Mouse (Mus musculus) left cerebral cortex, adult 9 months (tissue): Measurements from ENCODE around the gene Ikzf1.

Experiments used
- DNase-seq, 2 experiments: peaks; one replicate each; pipeline ENCODE4 v3.0.0; 2022; ENCODE audit warnings: low spot score in 2 of 2

Gene Ikzf1

DNA sequence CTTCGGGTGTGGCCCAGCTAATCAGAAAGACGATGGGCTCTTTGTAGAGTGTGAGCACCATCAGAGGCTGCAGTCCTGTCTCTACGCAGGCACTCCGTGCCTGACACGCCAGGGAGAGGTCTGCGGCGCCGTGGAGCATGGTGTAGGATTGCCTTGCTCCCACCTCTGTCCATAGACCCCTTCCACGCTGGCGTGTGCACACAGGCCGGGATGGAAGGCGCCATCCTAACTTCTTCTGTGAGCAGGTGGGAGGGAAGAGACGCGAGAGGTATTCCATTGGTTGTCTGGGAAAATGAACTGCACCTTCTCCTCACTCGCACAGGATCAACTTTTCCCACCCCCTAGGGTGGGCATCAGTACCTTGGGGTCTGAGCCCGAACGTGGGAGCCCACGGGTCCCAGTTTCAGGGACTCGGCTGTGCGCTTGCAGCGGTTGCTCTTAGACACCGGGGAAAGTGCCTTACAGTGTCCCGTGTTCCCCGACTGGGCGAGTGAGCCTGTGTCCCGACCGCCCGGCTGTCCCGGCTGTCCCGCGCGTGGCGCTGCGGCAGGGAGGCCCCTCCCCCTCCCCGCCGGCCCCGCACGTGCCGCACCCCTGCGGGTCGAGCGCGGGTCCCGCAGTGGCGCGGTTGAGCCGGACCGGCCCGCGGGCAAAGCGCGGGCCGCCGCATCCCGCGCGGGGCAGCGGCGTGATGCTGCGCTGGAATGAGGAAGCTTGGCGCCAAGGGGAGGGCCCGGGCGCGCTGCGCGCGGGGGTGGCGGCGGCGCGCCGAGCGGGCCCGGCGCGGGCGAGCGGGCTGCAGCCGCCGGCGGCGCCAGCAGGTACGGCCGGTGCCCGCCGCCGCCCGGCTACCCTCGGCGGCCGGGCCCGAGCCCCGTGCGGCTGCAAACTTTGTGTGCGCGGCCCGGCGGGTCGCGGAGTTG is at the start of gene Ikzf1:
Gene Ikzf1, plus strand, starts transcription at position 74 of the 923 bp plus-strand sequence.
- no peak for DNase-seq

DNA sequence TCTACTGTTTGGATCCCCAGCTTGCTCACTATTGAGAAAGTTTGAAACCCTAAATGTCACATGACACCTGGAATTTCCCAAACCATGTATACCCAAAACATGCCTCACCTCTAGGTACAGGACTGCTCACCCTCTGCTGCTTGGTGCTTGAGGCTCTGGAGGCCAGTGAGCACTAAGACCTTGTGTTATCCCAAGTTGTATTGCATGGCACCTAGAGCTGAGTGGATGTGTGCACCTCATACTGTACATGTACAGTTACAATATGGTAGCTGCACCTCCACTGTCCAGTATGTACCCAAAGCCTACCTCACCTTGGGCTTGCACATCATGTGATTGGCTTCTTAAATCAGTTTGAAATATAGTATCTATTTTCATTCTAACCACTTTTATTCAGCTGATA is 40.5 kb upstream of the Ikzf1 start:
- no peak for DNase-seq

DNA sequence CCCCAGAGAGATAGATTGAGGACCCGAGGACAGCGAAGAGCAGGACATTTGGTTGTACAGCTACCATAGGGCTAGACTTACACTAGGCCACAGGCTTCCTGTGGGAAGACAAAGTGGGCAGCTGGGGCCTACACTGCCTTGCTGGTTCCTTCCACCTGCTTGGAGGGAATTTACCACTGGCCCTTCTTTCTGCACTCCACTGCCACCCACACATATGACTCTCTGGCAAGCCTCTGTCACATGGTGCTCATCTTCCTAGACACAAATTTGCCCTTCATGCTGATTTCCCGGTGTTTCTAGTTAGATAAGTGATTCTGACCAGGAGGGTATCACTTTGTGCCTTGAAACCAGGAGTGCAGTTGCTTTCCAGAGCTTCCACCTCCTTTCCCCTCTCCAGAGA is 28.4 kb upstream of the Ikzf1 start:
- no peak for DNase-seq

- no peak for DNase-seq
These were observed 27.7 kb upstream of the Ikzf1 start for GRCm38 (mm10) chr11:11656995-11657530.

GRCm38 (mm10) chr11:11657634-11658033 is 27.2 kb upstream of the Ikzf1 start:
- no peak for DNase-seq

- no peak for DNase-seq
These were observed 26.0 kb upstream of the Ikzf1 start for GRCm38 (mm10) chr11:11658834-11659233.

GRCm38 (mm10) chr11:11660651-11661050 is 24.2 kb upstream of the Ikzf1 start:
- no peak for DNase-seq

GRCm38 (mm10) chr11:11667254-11667921 is 17.4 kb upstream of the Ikzf1 start:
- no peak for DNase-seq

DNA sequence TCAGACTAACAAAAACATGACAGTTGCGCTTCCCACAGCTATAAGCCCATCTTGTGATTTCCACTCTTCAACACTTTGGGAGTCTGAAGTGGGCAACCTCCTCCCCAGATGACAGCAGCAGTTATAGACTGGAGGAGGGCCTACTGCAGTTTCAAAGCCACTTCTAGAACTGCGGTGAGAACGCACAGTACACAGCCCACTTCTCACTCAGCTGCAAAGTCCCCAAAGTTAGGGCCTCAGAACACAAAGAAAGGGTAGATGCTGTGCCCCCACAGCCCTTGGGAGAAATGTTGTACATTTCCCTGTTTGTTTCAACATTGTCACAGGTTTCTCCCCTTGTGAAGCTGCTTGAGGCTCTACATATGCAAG is 16.9 kb upstream of the Ikzf1 start:
- DNase-seq = no peak

- DNase-seq = no peak
These were observed 11.8 kb upstream of the Ikzf1 start for GRCm38 (mm10) chr11:11672974-11673373.

DNA sequence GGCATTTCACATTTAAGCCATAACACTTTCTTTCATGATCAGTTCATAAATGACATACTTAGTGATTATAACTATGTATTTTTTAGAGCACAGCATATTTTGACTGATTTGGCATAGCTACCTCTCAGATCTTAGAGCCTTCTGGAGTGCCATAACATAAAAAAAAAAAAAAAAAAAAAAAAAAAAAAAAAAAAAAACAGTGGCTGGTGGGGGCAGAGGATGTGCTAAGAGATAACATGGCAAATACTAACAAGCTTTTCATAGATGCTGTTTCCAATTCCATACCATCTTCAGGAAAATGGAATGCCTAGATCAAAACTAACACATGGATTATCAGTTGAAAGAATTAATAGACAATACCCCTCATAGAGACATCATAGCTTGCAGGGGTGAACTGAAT is 9.7 kb upstream of the Ikzf1 start:
- no peak for DNase-seq

- no peak for DNase-seq
These were observed 8.6 kb upstream of the Ikzf1 start for GRCm38 (mm10) chr11:11676068-11676741.

DNA sequence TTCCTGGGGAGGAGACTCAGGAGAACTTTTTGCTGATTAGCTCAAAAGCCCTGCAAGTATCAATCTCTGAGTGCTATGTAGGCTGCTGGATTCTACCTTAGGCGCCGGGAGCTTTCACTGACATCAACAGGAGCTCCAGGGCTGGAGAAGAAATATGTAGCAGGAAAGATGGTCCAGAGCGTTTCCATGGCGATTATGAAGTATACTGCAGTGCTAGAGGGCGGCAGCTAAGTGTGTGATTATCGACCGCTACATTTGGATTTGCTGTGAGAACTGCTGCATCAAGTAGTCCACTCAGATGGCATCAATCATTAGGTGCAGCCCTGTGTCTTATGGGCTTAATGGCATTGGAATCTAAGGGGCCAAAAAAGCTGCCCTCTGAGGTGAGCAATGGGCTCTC is 7.6 kb upstream of the Ikzf1 start:
- no peak for DNase-seq

- DNase-seq = no peak
These were observed 5.8 kb upstream of the Ikzf1 start for GRCm38 (mm10) chr11:11678972-11679371.

- no peak for DNase-seq
These were observed 510 bp upstream of the Ikzf1 start for GRCm38 (mm10) chr11:11684056-11684929.

DNA sequence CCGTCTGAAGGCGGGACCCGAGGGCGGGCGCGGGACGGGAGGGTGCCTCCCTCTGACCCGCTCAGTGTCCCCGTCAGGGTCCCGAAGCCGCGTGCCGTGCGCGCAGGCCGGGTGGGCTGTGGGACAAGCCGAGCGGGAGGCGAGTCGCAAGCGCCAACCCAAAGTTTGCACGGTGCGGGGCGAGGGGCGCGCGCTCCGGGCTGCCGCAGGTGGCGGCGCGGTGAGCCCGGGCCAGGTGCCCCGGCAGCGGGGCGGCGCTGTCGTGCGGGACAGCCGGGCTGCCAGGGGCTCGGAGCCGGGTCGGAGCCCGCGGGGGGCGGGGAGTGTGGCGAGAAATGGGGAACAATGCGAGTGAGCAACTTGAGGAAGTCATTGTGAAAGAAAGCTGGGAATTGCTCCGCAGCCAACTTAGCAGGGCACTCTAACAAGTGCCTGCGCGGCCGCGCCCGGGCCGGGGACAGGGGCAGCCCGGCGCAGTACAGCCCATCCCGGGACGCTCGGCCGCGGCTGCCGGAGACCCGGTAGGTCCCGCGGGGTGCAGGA is 1.1 kb downstream of the Ikzf1 start:
- peak in 1 of 2 experiments; percentile 32 for DNase-seq

DNA sequence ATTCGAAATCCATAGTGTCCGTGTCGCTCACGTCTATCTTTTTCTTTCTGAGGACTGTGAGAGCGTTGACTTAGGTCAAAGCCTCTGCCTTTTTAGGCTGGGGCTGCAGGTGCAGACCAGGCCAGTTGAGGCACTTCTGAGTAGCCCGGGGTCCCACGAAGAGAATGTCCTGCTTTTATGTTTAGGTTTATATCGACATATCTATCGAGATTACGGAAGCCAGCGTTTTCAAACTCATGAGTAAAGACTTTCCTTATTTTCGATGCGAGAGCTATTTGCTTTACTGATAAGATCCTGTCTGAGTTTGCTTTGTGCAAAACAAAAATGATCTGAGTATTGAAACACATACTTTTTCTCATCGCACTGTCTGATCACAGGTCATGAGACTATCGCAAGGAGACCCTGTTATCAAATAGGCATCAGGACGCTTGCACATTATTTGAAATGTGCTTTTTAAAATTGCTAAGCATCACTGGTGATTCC is 1.8 kb downstream of the Ikzf1 start:
- no peak for DNase-seq

DNA sequence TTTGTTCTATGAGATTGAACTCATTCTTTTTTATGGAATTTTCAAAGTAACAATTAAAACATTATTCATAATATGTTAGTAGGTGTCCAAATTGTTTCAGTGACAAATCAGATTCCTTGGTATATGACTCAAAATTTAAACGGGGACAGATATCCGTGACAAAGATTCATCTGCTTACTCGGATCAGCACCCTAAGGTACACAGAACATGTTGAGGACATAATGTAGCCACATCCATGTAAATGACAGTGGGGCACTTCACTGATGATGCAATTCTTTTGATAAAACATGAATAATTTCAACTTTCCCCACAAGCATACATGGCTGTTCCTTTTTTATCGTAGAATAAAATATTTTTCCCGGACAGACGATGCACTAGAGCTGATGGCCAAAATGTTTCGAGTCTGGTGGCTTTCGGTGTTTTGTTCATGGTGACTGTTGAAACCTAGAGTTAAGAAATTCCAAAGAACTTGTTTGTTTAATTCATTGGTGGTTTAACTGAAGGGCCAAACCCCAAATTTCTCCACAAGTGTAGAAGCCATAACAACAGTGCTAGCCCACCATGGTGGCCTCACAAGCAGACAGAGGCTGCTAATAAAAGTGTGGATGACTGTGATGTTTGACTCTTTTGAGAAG is 2.9 kb downstream of the Ikzf1 start:
- no peak for DNase-seq

DNA sequence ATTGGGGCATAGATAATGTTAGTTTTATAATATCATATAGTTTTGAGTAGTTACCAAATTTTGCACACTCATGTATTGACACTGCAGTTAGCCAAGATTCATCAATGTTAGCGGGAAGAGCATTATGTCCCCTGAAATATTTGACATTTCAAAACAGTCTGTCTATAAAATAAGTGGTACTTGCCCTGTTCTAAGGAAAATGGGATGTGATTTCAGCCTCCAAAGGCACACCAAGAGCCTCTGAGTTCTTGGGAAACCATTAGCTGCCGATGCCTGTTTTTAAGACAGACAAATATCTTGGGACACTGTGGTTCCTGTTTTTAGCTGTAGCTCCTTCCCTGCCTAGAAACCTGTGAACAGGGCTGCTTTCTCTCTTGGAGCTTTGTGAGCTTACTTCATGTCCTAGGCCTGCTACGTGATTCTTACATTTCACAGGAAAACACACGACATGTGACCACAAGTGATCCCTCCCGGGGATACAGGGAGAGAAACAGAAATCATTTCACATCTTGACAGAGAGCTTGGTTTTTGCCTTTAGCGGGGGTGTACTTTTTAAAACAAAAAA is 4.0 kb downstream of the Ikzf1 start:
- DNase-seq = no peak

DNA sequence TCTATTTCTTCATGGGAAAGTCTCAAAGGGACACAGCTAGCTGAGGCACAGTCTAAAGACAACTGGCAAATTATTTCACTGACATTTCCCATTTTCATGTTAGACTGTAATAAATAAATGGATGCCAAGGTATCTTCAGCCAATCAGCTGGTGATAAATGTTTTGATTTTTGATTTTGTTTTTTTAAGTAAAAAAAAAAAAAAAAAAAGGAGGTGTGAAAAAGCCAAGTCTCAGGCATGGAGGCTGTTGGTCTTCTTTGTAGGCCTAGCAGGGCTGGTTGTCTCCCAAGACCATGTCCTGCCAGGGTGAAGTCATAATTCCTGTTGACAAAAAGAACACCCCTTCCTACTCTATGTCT is 4.9 kb downstream of the Ikzf1 start:
- no peak for DNase-seq
